Mouse (Mus musculus) midbrain, embryonic 12.5 days (tissue): ENCODE results near the gene Unc80. TPM values are rescaled to one million over a fixed set of nuclear protein-coding genes. Genes with fewer than 3 reads are reported as not detected.
"Not testable (repeated sequence)": the region's sequence is repeated elsewhere in the genome, so short reads cannot be mapped to it uniquely, and the experiment has no call there.

Experiments
- ATAC-seq: fragments of 200-750 bp; cut with Nextera tagmentation; 2 replicates; pipeline ENCODE4 v1.8.0; 2017; ENCODE audit warnings: low read depth, moderate TSS enrichment, moderate library complexity; ENCODE audit not compliant: low FRiP score
- H3K27ac ChIP-seq: fragments of 300-500 bp; sonication (generic); replicated peaks from 2 replicates; pipeline ENCODE4 v1.5.1; 2016; ENCODE audit warnings: mild to moderate bottlenecking
- H3K27me3 ChIP-seq: fragments of 300-500 bp; sonication (generic); 2 replicates; pipeline ENCODE4 v1.6.1; 2016; ENCODE audit warnings: mild to moderate bottlenecking
- H3K36me3 ChIP-seq: fragments of 300-500 bp; sonication (generic); 2 replicates; pipeline ENCODE4 v1.6.1; 2016
- H3K4me1 ChIP-seq: fragments of 300-500 bp; sonication (generic); 2 replicates; pipeline ENCODE4 v1.6.1; 2016
- H3K4me2 ChIP-seq: fragments of 300-500 bp; sonication (generic); replicated peaks from 2 replicates; pipeline ENCODE4 v1.6.1; 2016; ENCODE audit warnings: mild to moderate bottlenecking, moderate library complexity
- H3K4me3 ChIP-seq: fragments of 300-500 bp; sonication (generic); 2 replicates; pipeline ENCODE4 v1.5.1; 2016; ENCODE audit warnings: mild to moderate bottlenecking
- H3K9ac ChIP-seq: fragments of 300-500 bp; sonication (generic); replicated peaks from 2 replicates; pipeline ENCODE4 v1.6.1; 2016; ENCODE audit warnings: mild to moderate bottlenecking, moderate library complexity
- H3K9me3 ChIP-seq: fragments of 300-500 bp; sonication (generic); 2 replicates; pipeline ENCODE4 v1.6.1; 2016; ENCODE audit warnings: mild to moderate bottlenecking
- WGBS: fragments of 180-500 bp; shearing (Covaris S2); methylation state at CpG from one replicate; pipeline ENCODE4 v1.1.7; 2016; 5-methylcytosine and 5-hydroxymethylcytosine counted together
- polyA plus RNA-seq: library from polyadenylated mRNA; unstranded; fragments of >200 nt; fragmentation: Nextera tagmentation; extraction: Ambion mirVana; gene quantifications from 2 replicates; pipeline ENCODE4 v1.2.1, GENCODE M21; 2016

Gene Unc80
- polyA plus RNA-seq, 1 experiment from 2014 or later = 1.1 TPM

DNA sequence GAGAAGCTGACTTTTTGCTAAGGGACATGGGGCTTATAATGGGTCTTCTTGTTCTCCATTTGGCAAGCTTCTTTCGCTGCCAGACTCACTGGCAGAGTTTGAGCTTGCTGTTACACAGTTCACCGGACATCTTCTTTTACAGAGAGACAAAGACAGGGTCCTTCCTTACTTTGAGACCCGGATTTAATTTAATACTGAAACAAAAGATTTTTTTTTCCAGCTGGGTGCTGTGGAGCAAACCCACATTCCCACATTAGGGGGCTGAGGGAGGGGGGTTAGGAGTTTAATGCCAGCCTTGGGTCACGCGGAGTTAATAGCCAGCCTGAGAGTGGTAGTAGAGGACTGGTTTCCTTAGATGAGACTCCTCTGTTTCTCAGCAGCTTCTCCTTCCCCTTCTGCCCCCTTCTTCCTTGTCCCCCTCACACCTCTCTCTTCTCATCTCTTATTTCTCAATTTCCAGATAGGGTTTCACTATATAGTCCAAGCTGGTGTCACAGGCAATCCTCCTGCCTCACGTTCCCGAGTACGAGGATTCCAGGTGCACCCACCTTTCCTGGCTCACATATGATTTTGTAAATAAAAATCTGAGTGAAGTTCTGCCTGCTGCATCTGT, 224.7 kb downstream of the Unc80 start:
- WGBS = 66% methylated on average over 8 of the region's 8 CpGs
- Histone ChIP-seq H3K27ac (no peak overlapping the region), H3K36me3 (no peaks in the 10 kb centered on the region), H3K9ac (no peak overlapping the region), H3K4me2 (no peak overlapping the region), H3K9me3 (no peaks in the 10 kb centered on the region), H3K27me3 (no peaks in the 10 kb centered on the region), H3K4me3 (no peak overlapping the region), H3K4me1 (no peaks in the 10 kb centered on the region)
- ATAC-seq = no peak

- ATAC-seq = no peak
- no peak overlapping the region for H3K4me2 ChIP-seq
- no peak overlapping the region for H3K9ac ChIP-seq
- no peaks in the 10 kb centered on the region for H3K4me1 ChIP-seq
- H3K27me3 ChIP-seq = no peaks in the 10 kb centered on the region
- H3K27ac ChIP-seq = no peak overlapping the region
- H3K4me3 ChIP-seq = no peak overlapping the region
- H3K36me3 ChIP-seq = no peaks in the 10 kb centered on the region
- no peaks in the 10 kb centered on the region for H3K9me3 ChIP-seq
- WGBS = 80% methylated on average over 5 of the region's 5 CpGs
Observed at GRCm38 (mm10) chr1:66694266-66694665, 226.1 kb downstream of the Unc80 start.

DNA sequence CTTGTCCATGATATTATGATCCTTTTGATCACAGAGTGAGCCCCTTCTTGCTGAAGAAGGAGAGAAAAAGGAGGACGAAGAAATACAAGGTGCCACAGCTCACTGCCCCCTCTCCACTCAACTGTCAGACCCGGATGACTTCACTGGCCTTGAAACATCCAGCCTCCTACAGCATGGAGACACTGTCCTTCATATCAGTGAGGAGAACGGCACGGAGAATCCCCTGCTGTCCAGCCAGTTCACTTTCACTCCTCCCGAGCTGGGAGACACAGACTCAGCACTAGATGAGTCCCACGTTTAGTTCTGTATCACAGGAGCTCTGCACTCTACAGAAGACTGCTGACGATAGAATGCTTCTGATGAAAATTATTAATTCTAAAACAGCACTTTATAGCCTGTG, 227.1 kb downstream of the Unc80 start:
- H3K36me3 ChIP-seq = no peaks in the 10 kb centered on the region
- no peaks in the 10 kb centered on the region for H3K9me3 ChIP-seq
- H3K27ac ChIP-seq = no peak overlapping the region
- H3K4me3 ChIP-seq = no peak overlapping the region
- no peak for ATAC-seq
- no peaks in the 10 kb centered on the region for H3K4me1 ChIP-seq
- no peak overlapping the region for H3K4me2 ChIP-seq
- H3K9ac ChIP-seq = no peak overlapping the region
- 73% methylated on average over 7 of the region's 7 CpGs for WGBS
- H3K27me3 ChIP-seq = no peaks in the 10 kb centered on the region

DNA sequence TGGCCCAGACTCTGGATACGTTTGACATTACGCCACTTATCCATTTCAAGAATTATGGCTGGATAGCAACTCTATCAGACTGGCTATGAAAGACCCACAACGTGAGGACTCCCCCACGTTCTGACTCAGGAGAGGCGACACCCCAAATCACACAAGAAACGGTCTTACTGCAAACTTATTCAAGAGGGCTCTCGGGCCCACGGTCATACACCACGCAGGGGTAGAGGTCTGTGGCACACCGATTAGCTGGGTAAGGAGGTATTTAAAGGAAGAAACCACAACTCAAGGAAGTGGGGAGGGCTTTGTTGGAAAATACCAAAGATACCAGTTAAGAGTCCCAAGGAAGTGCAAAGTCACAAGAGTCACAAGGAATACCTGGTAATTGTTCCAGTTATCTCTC, 231.5 kb downstream of the Unc80 start:
- not testable (repeated sequence) for H3K9ac ChIP-seq, H3K9me3 ChIP-seq, H3K36me3 ChIP-seq, H3K27ac ChIP-seq, ATAC-seq, H3K4me2 ChIP-seq, H3K27me3 ChIP-seq, H3K4me3 ChIP-seq
- WGBS = 87% methylated on average over 10 of the region's 10 CpGs
- H3K4me1 ChIP-seq = peaks cover 12% of the 10 kb centered on the region

DNA sequence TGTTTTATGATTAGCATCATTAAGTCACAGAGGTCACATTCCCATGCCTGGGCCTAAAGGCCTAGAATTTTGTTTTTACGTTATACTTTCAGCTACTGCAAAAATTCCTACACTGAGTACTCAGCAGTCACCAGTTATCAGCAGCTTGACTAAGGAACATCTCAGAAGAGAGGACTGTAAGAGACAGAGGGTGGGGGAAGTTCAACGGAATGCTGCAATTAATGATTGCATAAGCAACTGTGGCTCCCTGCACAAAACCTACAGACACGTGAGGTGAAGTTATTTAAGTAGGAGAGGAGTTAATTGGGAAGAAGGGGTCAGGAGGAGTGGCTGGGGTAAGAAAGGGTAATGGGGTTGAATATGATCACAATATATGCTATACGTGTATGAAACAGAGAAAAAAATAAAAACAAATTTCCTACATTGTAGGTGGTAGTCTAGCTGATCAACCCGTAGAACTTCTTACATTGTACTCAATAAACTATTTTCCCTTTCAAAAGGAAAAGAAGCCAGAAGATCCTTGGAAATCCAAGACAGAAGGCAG, 232.1 kb downstream of the Unc80 start:
- 38% methylated on average over 5 of the region's 5 CpGs for WGBS

GRCm38 (mm10) chr1:66700693-66701575, 232.8 kb downstream of the Unc80 start, which contains the start of gene Rpe:
Gene Rpe (plus strand): TSS chr1:66700831.
- Histone ChIP-seq H3K4me3 (peak within 1 kb of the TSS; percentile 88), H3K27me3 (no peaks in the 10 kb centered on the region), H3K36me3 (no peaks in the 10 kb centered on the region), H3K4me2 (peak within 1 kb of the TSS; percentile 62), H3K4me1 (peaks cover 12% of the 10 kb centered on the region), H3K9me3 (no peaks in the 10 kb centered on the region), H3K27ac (peak within 1 kb of the TSS; percentile 72), H3K9ac (peak within 1 kb of the TSS; percentile 87)
- WGBS = under 1% methylated on average over 73 of the region's 73 CpGs
- ATAC-seq = peak; percentile 100

More for the DNA sequence above, 232.1 kb downstream of the Unc80 start:
- peak; percentile 47 for ATAC-seq
- H3K9ac ChIP-seq = no peak overlapping the region
- no peaks in the 10 kb centered on the region for H3K9me3 ChIP-seq
- peak overlapping the region; percentile 62 for H3K4me2 ChIP-seq
- H3K27me3 ChIP-seq = no peaks in the 10 kb centered on the region
- H3K27ac ChIP-seq = peak overlapping the region; percentile 72; the same call in 1 of the 2 replicates
- no peaks in the 10 kb centered on the region for H3K36me3 ChIP-seq
- H3K4me1 ChIP-seq = peaks cover 12% of the 10 kb centered on the region
- peak overlapping the region; percentile 88 for H3K4me3 ChIP-seq

- Histone ChIP-seq H3K4me3 (peak overlapping the region; percentile 88), H3K27me3 (no peaks in the 10 kb centered on the region), H3K4me2 (peak overlapping the region; percentile 62), H3K9me3 (no peaks in the 10 kb centered on the region), H3K36me3 (0 out of 2 replicates have a peak, but pooled peaks cover 2% of the 10 kb centered on the region), H3K27ac (no peak overlapping the region), H3K9ac (peak overlapping the region; percentile 87), H3K4me1 (peaks cover 12% of the 10 kb centered on the region)
- 37% methylated on average over 2 of the region's 2 CpGs for WGBS
- no peak for ATAC-seq
Observed at GRCm38 (mm10) chr1:66701576-66701940, 233.4 kb downstream of the Unc80 start.

- H3K36me3 ChIP-seq = peaks cover 10% of the 10 kb centered on the region
- H3K27me3 ChIP-seq = no peaks in the 10 kb centered on the region
- H3K9me3 ChIP-seq = no peaks in the 10 kb centered on the region
- ATAC-seq = no peak
- no peak overlapping the region for H3K4me3 ChIP-seq
- WGBS = 90% methylated on average over 4 of the region's 4 CpGs
- no peak overlapping the region for H3K27ac ChIP-seq
- peaks cover 12% of the 10 kb centered on the region for H3K4me1 ChIP-seq
- H3K9ac ChIP-seq = no peak overlapping the region
- H3K4me2 ChIP-seq = no peak overlapping the region
Observed at GRCm38 (mm10) chr1:66702623-66703345, 234.6 kb downstream of the Unc80 start.

- Histone ChIP-seq H3K4me1 (peaks cover 12% of the 10 kb centered on the region), H3K9ac (no peak overlapping the region), H3K36me3 (peaks cover 20% of the 10 kb centered on the region), H3K27me3 (no peaks in the 10 kb centered on the region), H3K9me3 (no peaks in the 10 kb centered on the region), H3K4me2 (no peak overlapping the region), H3K4me3 (no peak overlapping the region), H3K27ac (no peak overlapping the region)
- ATAC-seq = no peak
- 74% methylated on average over 6 of the region's 6 CpGs for WGBS
Observed at GRCm38 (mm10) chr1:66704523-66704922, 236.4 kb downstream of the Unc80 start.

DNA sequence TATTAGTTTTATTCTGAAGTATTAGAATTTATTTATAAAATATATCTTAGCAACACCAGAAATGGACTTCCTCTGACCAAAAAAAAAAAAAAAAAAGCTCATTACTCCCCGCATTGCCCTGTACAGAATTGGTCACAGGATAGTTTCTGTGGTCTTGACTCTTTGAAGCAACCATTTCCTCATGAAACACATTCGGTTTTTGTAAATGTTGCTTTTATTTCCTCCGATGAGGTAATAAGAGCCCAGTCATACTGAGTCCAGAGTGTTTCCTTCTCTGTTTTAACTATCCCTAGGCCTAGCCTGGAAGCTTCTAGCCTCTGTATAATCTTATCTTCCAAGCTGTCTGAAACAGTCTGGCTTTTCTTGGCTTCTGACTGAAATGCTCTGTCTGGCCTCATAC, 244.7 kb downstream of the Unc80 start:
- ATAC-seq = no peak
- Histone ChIP-seq H3K27me3 (no peaks in the 10 kb centered on the region), H3K9ac (no peak overlapping the region), H3K4me1 (no peaks in the 10 kb centered on the region), H3K27ac (no peak overlapping the region), H3K4me3 (no peak overlapping the region), H3K9me3 (no peaks in the 10 kb centered on the region), H3K4me2 (no peak overlapping the region), H3K36me3 (peaks cover 44% of the 10 kb centered on the region)
- 91% methylated on average over 3 of the region's 3 CpGs for WGBS

DNA sequence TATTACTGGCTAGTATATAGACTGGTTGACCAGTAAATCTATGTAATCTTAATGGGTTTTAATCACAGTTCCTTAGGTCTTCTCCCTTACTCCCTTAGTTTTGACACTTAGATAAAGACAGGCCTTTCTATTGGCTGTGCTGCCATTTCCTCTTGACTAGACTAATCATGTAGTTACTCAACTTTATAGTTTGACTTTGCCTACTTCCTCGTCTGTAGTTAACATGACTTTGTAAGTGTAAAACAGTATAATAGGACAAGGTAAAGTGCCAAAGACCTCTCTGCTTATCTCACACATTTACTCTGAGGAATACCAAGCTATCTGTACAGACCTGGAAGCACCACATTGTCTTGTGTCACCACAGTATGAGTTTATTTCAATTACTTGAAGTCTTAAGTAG, 262.4 kb downstream of the Unc80 start:
- Histone ChIP-seq H3K4me3 (no peak overlapping the region), H3K4me1 (no peaks in the 10 kb centered on the region), H3K9me3 (no peaks in the 10 kb centered on the region), H3K4me2 (no peak overlapping the region), H3K27me3 (no peaks in the 10 kb centered on the region), H3K9ac (no peak overlapping the region), H3K36me3 (peaks cover 12% of the 10 kb centered on the region), H3K27ac (no peak overlapping the region)
- WGBS = 90% methylated on average over 1 of the region's 1 CpGs
- no peak for ATAC-seq
